Mouse (Mus musculus) neural tube, embryonic 11.5 days (tissue): ENCODE results near the gene Gm28374. TPM values are rescaled to one million over a fixed set of nuclear protein-coding genes. Genes with fewer than 3 reads are reported as not detected.

ENCODE experiments used
- ATAC-seq: fragments of 200-750 bp; cut with Nextera tagmentation; 2 replicates; pipeline ENCODE4 v1.8.0; 2017; ENCODE audit warnings: moderate number of reproducible peaks, mild to moderate bottlenecking, moderate TSS enrichment, moderate library complexity; ENCODE audit not compliant: insufficient read depth, low FRiP score, low TSS enrichment
- DNase-seq: peaks from one replicate; pipeline ENCODE4 v3.0.0-alpha.2; 2015; ENCODE audit warnings: low spot score
- H3K27ac ChIP-seq: fragments of 300-500 bp; sonication (generic); 2 replicates; pipeline ENCODE4 v1.5.1; 2014; ENCODE audit warnings: low read depth, mild to moderate bottlenecking, low read length
- H3K27me3 ChIP-seq: fragments of 300-500 bp; sonication (generic); 2 replicates; pipeline ENCODE4 v1.6.1; 2014; ENCODE audit warnings: mild to moderate bottlenecking, low read length, mixed read lengths; ENCODE audit not compliant: control insufficient read depth, insufficient read depth
- H3K36me3 ChIP-seq: fragments of 300-500 bp; sonication (generic); 2 replicates; pipeline ENCODE4 v1.6.1; 2014; ENCODE audit warnings: mild to moderate bottlenecking, low read length, moderate library complexity, mixed read lengths; ENCODE audit not compliant: control insufficient read depth, insufficient read depth
- H3K4me1 ChIP-seq: fragments of 300-500 bp; sonication (generic); 2 replicates; pipeline ENCODE4 v1.6.1; 2014; ENCODE audit warnings: low read length, mixed read lengths; ENCODE audit not compliant: control insufficient read depth, insufficient read depth
- H3K4me2 ChIP-seq: fragments of 300-500 bp; sonication (generic); 2 replicates; pipeline ENCODE4 v1.6.1; 2014; ENCODE audit warnings: low read depth, mild to moderate bottlenecking, moderate library complexity
- H3K4me3 ChIP-seq: fragments of 300-500 bp; sonication (generic); 2 replicates; pipeline ENCODE4 v1.5.1; 2014; ENCODE audit warnings: low read depth, low read length
- H3K9ac ChIP-seq: fragments of 300-500 bp; sonication (generic); 2 replicates; pipeline ENCODE4 v1.6.1; 2014; ENCODE audit warnings: mild to moderate bottlenecking, low read length
- H3K9me3 ChIP-seq: fragments of 300-500 bp; sonication (generic); 2 replicates; pipeline ENCODE4 v1.6.1; 2016; ENCODE audit warnings: low read length; ENCODE audit not compliant: control insufficient read depth
- WGBS: fragments of 180-500 bp; shearing (Covaris S2); extraction: QIAGEN DNeasy Blood & Tissue Kit; methylation state at CpG from one replicate; pipeline ENCODE4 v1.1.7; 2014; 5-methylcytosine and 5-hydroxymethylcytosine counted together
- polyA plus RNA-seq: library from polyadenylated mRNA; unstranded; fragments of >200 nt; fragmentation: Nextera tagmentation; extraction: Ambion mirVana; gene quantifications from 2 replicates; pipeline ENCODE4 v1.2.1, GENCODE M21; 2014

The Gm28374 gene
- polyA plus RNA-seq, 1 experiment from 2014 or later: 0.88 TPM

GRCm38 (mm10) chr19:6073889-6074288 is 8.2 kb downstream of the Gm28374 start:
- DNase-seq: no peak
- Histone ChIP-seq H3K4me2 (no peak overlapping the region), H3K36me3 (peaks cover 2% of the 10 kb centered on the region; the same call in 1 of the 2 replicates), H3K4me3 (no peak overlapping the region), H3K27ac (no peak overlapping the region), H3K27me3 (no peaks in the 10 kb centered on the region), H3K9me3 (no peaks in the 10 kb centered on the region), H3K9ac (no peak overlapping the region), H3K4me1 (peaks cover 7% of the 10 kb centered on the region)
- no peak for ATAC-seq
- WGBS: 91% methylated on average over 5 of the region's 5 CpGs

- H3K27ac ChIP-seq: no peak overlapping the region
- ATAC-seq (no peak), DNase-seq (no peak)
- H3K27me3 ChIP-seq: no peaks in the 10 kb centered on the region
- peaks cover 2% of the 10 kb centered on the region; the same call in 1 of the 2 replicates for H3K36me3 ChIP-seq
- H3K9me3 ChIP-seq: no peaks in the 10 kb centered on the region
- peaks cover 15% of the 10 kb centered on the region for H3K4me1 ChIP-seq
- no peak overlapping the region for H3K4me2 ChIP-seq
- WGBS: 92% methylated on average over 19 of the region's 19 CpGs
- no peak overlapping the region for H3K9ac ChIP-seq
- H3K4me3 ChIP-seq: no peak overlapping the region
Observed at GRCm38 (mm10) chr19:6071261-6071660, 10.8 kb downstream of the Gm28374 start.

- Histone ChIP-seq H3K27me3 (no peaks in the 10 kb centered on the region), H3K4me2 (no peak overlapping the region), H3K9me3 (no peaks in the 10 kb centered on the region), H3K4me1 (peaks cover 14% of the 10 kb centered on the region), H3K9ac (no peak overlapping the region), H3K36me3 (peaks cover 2% of the 10 kb centered on the region; the same call in 1 of the 2 replicates), H3K4me3 (no peak overlapping the region), H3K27ac (no peak overlapping the region)
- no peak for DNase-seq
- WGBS: 91% methylated on average over 31 of the region's 31 CpGs
- no peak for ATAC-seq
Observed at GRCm38 (mm10) chr19:6070571-6071250, 11.3 kb downstream of the Gm28374 start.

GRCm38 (mm10) chr19:6069851-6070250 is 12.2 kb downstream of the Gm28374 start:
- 92% methylated on average over 10 of the region's 10 CpGs for WGBS
- H3K27me3 ChIP-seq: no peaks in the 10 kb centered on the region
- peaks cover 14% of the 10 kb centered on the region for H3K4me1 ChIP-seq
- H3K4me2 ChIP-seq: no peak overlapping the region
- H3K27ac ChIP-seq: no peak overlapping the region
- no peak for DNase-seq
- H3K36me3 ChIP-seq: peaks cover 2% of the 10 kb centered on the region; the same call in 1 of the 2 replicates
- H3K4me3 ChIP-seq: no peak overlapping the region
- no peak for ATAC-seq
- no peak overlapping the region for H3K9ac ChIP-seq
- H3K9me3 ChIP-seq: no peaks in the 10 kb centered on the region

- WGBS: 89% methylated on average over 4 of the region's 4 CpGs
- Histone ChIP-seq H3K4me1 (peaks cover 14% of the 10 kb centered on the region), H3K9ac (no peak overlapping the region), H3K36me3 (peaks cover 2% of the 10 kb centered on the region; the same call in 1 of the 2 replicates), H3K27me3 (no peaks in the 10 kb centered on the region), H3K4me2 (no peak overlapping the region), H3K4me3 (no peak overlapping the region), H3K9me3 (no peaks in the 10 kb centered on the region), H3K27ac (no peak overlapping the region)
- DNase-seq (no peak), ATAC-seq (no peak)
Observed at GRCm38 (mm10) chr19:6068951-6069350, 13.1 kb downstream of the Gm28374 start.

GRCm38 (mm10) chr19:6067724-6068415 is 14.2 kb downstream of the Gm28374 start, which contains the start of gene Tm7sf2:
Gene Tm7sf2 (minus strand): TSS chr19:6068373.
- H3K4me3 ChIP-seq: peak within 1 kb of the TSS; percentile 52
- H3K27ac ChIP-seq: peak within 1 kb of the TSS; percentile 83
- DNase-seq: peak; percentile 93
- H3K27me3 ChIP-seq: no peaks in the 10 kb centered on the region
- H3K9me3 ChIP-seq: no peaks in the 10 kb centered on the region
- peak within 1 kb of the TSS; percentile 70 for H3K4me2 ChIP-seq
- 8% methylated on average over 33 of the region's 33 CpGs for WGBS
- peaks cover 2% of the 10 kb centered on the region; the same call in 1 of the 2 replicates for H3K36me3 ChIP-seq
- H3K9ac ChIP-seq: peak within 1 kb of the TSS; percentile 49
- peak; percentile 89 for ATAC-seq
- peaks cover 14% of the 10 kb centered on the region for H3K4me1 ChIP-seq

GRCm38 (mm10) chr19:6067011-6067723 is 14.9 kb downstream of the Gm28374 start:
- Histone ChIP-seq H3K4me3 (peak overlapping the region; percentile 52), H3K27me3 (no peaks in the 10 kb centered on the region), H3K9ac (peak overlapping the region; percentile 49), H3K4me2 (peak overlapping the region; percentile 70), H3K9me3 (no peaks in the 10 kb centered on the region), H3K4me1 (peaks cover 19% of the 10 kb centered on the region), H3K27ac (peak overlapping the region; percentile 83), H3K36me3 (no peaks in the 10 kb centered on the region; the same call in 1 of the 2 replicates)
- under 1% methylated on average over 30 of the region's 30 CpGs for WGBS
- peak; percentile 88 for DNase-seq
- ATAC-seq: peak; percentile 56

GRCm38 (mm10) chr19:6066571-6066970 is 15.5 kb downstream of the Gm28374 start:
- DNase-seq (peak; percentile 18), ATAC-seq (peak; percentile 14; the same call in 1 of the 2 replicates)
- Histone ChIP-seq H3K4me2 (peak overlapping the region; percentile 70), H3K4me3 (peak overlapping the region; percentile 52), H3K27ac (0 out of 2 replicates have a peak overlapping the region, but pooled peaks have one; percentile 83), H3K27me3 (no peaks in the 10 kb centered on the region), H3K9ac (peak overlapping the region; percentile 49), H3K4me1 (peaks cover 25% of the 10 kb centered on the region), H3K36me3 (no peaks in the 10 kb centered on the region; the same call in 1 of the 2 replicates), H3K9me3 (no peaks in the 10 kb centered on the region)
- 34% methylated on average over 5 of the region's 5 CpGs for WGBS
